Mouse (Mus musculus) spleen, adult 18-20 months (tissue): ENCODE data around the gene Olfr133.
"Not testable (repeated sequence)": the region's sequence is repeated elsewhere in the genome, so short reads cannot be mapped to it uniquely, and the experiment has no call there.

Experiments used
- DNase-seq, 2 experiments: peaks; one replicate each; pipeline ENCODE4 v3.0.0; 2022; ENCODE audit warnings: mixed read lengths in 2 of 2

Olfr133 gene

DNA sequence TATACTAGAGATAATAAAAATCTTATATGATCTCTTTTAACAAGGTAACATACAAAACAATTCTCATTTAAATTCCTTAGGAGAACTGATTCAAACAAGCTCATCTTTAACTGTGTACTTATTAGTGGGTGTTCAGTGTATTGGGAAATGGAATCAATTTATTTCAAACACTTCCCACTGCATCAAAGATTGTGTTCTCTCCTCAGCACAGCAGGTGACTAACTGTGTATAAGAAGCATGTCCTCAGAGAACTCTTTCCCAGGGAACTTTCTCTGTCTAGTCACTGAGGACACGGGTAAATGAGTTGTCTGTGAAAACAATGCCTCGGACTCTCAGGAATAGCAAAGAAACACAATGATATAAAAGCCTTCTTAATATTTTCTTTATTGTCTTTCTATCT is at the start of gene Olfr133:
TSS of gene Olfr133 (plus strand) at position 301 of the 400 bp plus-strand sequence.
- no peak for DNase-seq

DNA sequence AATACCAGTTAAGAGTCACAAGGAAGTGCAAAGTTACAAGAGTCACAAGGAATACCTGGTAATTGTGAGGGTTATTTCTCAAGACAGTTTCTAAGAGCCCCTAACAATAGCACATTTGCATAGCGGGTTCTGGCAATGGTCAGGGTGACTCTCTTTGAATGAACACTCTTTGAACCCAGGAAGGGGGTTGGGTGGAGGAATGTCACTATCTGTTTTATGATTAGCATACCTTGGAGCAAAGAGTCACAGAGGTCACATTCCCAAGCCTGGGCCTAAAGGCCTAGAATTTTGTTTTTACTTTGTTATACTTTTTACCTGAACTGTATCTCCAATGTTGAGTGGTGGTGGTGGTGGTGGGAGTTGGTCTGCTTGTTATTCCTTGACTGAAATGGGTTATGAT is 20.9 kb upstream of the Olfr133 start:
- DNase-seq: not testable (repeated sequence)

DNA sequence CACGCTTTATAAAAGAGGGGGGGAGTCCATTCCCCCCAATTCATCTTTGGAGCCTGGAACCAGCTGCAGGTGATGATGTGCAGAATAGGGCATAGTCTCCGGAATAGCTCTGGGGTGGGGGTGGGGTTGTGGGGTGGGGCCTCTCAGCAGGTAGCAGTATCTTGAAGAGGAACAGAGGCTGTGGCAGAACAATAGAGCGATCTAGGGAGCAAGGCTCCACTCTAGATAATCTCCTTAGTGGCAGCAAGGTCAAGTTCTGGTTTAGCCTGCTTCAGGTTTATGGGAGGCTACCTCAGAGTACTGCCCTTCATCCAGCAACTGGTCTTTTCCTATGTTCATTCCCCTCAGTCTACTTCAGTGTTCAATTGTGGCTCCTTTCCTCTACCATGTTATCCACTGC is 19.7 kb upstream of the Olfr133 start:
- DNase-seq: not testable (repeated sequence)

DNA sequence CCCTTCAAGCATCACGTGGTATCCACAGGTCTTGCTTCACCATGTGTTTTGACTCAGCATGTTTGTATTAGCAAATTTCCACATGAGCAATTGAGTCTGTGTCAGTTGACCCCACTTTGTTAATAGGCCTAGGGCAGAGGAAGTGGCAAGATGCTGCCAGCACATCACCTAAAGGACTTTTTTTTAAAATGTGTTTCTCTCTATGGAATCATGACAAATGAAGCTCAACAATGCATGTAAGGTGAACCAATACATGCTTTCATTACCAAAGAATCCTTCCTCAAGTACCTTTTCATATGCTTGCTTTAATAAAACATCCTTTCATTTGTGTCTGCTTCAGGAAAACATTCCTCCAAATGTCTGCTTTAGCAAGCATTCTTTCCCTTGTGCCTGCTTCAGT is 10.7 kb upstream of the Olfr133 start, which contains the start of gene Olfr132:
TSS of gene Olfr132 (minus strand) at position 101 of the 400 bp plus-strand sequence.
- no peak for DNase-seq

DNA sequence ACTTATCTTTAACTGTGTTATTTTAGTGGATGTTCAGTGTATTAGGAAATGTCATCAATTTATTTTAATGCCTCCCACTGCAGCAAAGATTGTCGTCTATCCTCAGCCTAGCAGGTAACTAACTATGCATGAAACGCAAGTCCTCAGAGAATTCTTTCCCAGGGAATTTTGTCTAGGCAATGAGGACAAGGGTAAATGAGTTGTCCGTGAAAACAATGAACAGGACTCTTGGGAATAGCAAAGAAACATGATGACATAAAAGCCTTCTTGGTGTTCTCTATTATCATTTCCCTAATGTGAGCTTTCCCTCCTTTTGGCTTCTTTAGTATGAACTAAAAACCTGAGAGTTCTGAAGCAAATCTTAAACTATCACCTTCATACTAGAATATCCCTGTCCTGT is 26.0 kb downstream of the Olfr133 start, which contains the start of gene Olfr134:
TSS of gene Olfr134 (plus strand) at position 301 of the 400 bp plus-strand sequence.
- no peak for DNase-seq
